Mouse (Mus musculus) embryonic facial prominence, embryonic 11.5 days (tissue): ENCODE data around the gene Rnf43. TPM values are rescaled to one million over a fixed set of nuclear protein-coding genes. Genes with fewer than 3 reads are reported as not detected.

Source experiments
- ATAC-seq: fragments of 200-750 bp; cut with Nextera tagmentation; replicated peaks from 2 replicates; pipeline ENCODE4 v1.8.0; 2017; ENCODE audit warnings: low read depth; ENCODE audit not compliant: insufficient number of reproducible peaks, low FRiP score, low TSS enrichment
- DNase-seq: peaks from one replicate; pipeline ENCODE4 v3.0.0-alpha.2; 2015; ENCODE audit warnings: low spot score
- H3K27ac ChIP-seq: fragments of 300-500 bp; sonication (generic); replicated peaks from 2 replicates; pipeline ENCODE4 v1.5.1; 2014; ENCODE audit warnings: mild to moderate bottlenecking, low read depth, low read length, control low read depth
- H3K27me3 ChIP-seq: fragments of 300-500 bp; sonication (generic); 2 replicates; pipeline ENCODE4 v1.6.1; 2014; ENCODE audit warnings: mild to moderate bottlenecking, low read length, moderate library complexity, mixed read lengths; ENCODE audit not compliant: control insufficient read depth, insufficient read depth
- H3K36me3 ChIP-seq: fragments of 300-500 bp; sonication (generic); replicated peaks from 2 replicates; pipeline ENCODE4 v1.6.1; 2014; ENCODE audit warnings: low read depth, mild to moderate bottlenecking, low read length, moderate library complexity, mixed read lengths; ENCODE audit not compliant: control insufficient read depth, insufficient read depth
- H3K4me1 ChIP-seq: fragments of 300-500 bp; sonication (generic); 2 replicates; pipeline ENCODE4 v1.6.1; 2014; ENCODE audit warnings: low read length, mixed read lengths; ENCODE audit not compliant: control insufficient read depth, insufficient read depth
- H3K4me2 ChIP-seq: fragments of 300-500 bp; sonication (generic); 2 replicates; pipeline ENCODE4 v1.6.1; 2014; ENCODE audit warnings: low read depth, mild to moderate bottlenecking, control low read depth, low read length, moderate library complexity
- H3K4me3 ChIP-seq: fragments of 300-500 bp; sonication (generic); 2 replicates; pipeline ENCODE4 v1.5.1; 2014; ENCODE audit warnings: low read depth, low read length, control low read depth
- H3K9ac ChIP-seq: fragments of 300-500 bp; sonication (generic); replicated peaks from 2 replicates; pipeline ENCODE4 v1.6.1; 2014; ENCODE audit warnings: mild to moderate bottlenecking, control low read depth, low read length
- H3K9me3 ChIP-seq: fragments of 300-500 bp; sonication (generic); replicated peaks from 2 replicates; pipeline ENCODE4 v1.6.1; 2016; ENCODE audit warnings: mild to moderate bottlenecking, low read length, inconsistent platforms, mixed read lengths; ENCODE audit not compliant: control insufficient read depth
- WGBS: fragments of 180-500 bp; shearing (Covaris S2); extraction: QIAGEN DNeasy Blood & Tissue Kit; methylation state at CpG from one replicate; pipeline ENCODE4 v1.1.7; 2014; 5-methylcytosine and 5-hydroxymethylcytosine counted together
- polyA plus RNA-seq: library from polyadenylated mRNA; unstranded; fragments of >200 nt; fragmentation: Nextera tagmentation; extraction: Ambion mirVana; gene quantifications from 2 replicates; pipeline ENCODE4 v1.2.1, GENCODE M21; 2014

The Rnf43 gene
- polyA plus RNA-seq, 1 experiment from 2014 or later = 2.0 TPM

DNA sequence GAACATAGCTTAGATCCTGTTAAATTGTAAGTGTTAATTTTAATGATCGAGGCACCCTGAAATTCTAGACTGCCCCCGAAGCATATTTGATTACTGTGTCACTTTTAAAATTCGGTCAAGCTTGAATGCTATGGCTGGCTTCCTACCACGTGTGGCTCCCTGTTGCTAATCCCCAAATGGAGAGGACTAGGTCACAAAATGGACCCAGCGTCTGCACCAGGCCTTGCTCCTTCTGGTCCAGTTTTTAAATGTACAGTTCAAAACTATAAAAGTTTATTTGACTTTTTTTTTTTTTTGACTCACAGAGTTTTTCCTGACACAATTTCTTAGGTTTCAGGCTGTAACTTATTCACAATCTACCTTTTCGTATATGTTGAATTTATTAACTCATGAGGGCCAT, 2.7 kb downstream of the Rnf43 start:
- no peaks in the 10 kb centered on the region for H3K9me3 ChIP-seq
- no peaks in the 10 kb centered on the region; the same call in 1 of the 2 replicates for H3K27me3 ChIP-seq
- no peak overlapping the region for H3K4me3 ChIP-seq
- ATAC-seq (no peak), DNase-seq (no peak)
- H3K36me3 ChIP-seq = no peaks in the 10 kb centered on the region
- H3K27ac ChIP-seq = no peak overlapping the region
- H3K4me1 ChIP-seq = no peaks in the 10 kb centered on the region
- no peak overlapping the region for H3K9ac ChIP-seq
- WGBS = 73% methylated on average over 6 of the region's 6 CpGs
- H3K4me2 ChIP-seq = no peak overlapping the region

DNA sequence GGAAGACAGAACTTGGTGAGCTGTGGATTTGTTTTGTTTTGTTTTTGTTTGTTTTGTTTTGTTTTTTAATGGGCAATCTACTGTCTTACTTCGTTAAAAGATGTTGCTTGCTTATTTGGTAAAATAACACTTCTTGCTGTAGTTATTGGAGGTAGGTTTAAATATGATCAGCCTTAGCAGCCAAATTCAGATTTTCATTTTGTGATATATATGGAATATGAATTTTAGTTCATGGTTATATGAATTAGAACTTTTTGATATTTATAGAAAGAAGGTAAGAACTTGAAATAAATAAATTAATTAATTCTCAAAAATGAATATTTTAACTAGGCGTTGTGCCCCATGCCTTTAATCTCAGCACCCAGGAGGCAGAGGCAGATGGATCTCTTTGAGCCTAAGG, 3.1 kb downstream of the Rnf43 start:
- WGBS = 87% methylated on average over 2 of the region's 2 CpGs

DNA sequence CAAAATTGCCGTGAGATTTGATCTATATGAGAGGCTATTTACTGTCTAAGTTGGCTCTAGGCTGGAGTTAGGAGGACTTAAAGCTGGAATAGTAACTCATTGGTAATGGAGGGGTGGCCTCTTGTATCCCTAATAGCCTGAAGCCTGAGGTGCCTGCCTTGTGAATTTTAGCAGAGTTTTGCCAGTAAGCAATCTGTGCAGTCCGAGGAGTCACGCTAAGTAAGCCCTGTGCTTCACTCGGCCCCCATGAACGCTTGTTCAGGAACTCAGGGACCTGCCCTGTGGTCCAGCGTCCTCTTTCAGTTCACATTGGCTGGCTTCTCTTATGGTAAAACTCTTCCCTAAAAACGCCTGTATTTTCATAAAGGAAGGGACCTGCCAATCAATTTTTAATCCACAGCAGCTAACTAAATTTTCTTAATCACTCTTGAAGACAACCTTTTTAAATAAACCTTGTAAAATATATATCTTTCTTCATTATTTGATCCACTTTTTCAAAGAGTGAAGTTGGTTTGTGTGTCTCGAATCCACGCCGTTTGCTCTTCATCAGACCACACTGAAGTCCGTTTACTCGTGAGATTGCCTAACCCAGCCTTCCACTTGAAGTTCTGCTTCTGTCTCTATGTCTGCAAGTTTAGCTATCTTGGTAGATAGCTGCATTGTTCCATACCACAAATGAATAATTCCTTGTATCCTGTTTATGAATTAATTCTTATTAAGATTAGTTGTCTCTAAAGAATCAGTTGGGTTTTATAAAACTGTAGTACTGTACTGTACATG, 3.9 kb downstream of the Rnf43 start:
- Histone ChIP-seq H3K4me2 (no peak overlapping the region), H3K27ac (no peak overlapping the region), H3K36me3 (no peaks in the 10 kb centered on the region), H3K27me3 (no peaks in the 10 kb centered on the region; the same call in 1 of the 2 replicates), H3K9ac (no peak overlapping the region), H3K4me1 (no peaks in the 10 kb centered on the region), H3K9me3 (no peaks in the 10 kb centered on the region), H3K4me3 (no peak overlapping the region)
- DNase-seq (no peak), ATAC-seq (no peak)
- WGBS = 74% methylated on average over 12 of the region's 12 CpGs

More for the DNA sequence above, 3.1 kb downstream of the Rnf43 start:
- no peak for ATAC-seq
- no peaks in the 10 kb centered on the region; the same call in 1 of the 2 replicates for H3K27me3 ChIP-seq
- H3K9me3 ChIP-seq = no peaks in the 10 kb centered on the region
- H3K4me3 ChIP-seq = no peak overlapping the region
- no peak overlapping the region for H3K9ac ChIP-seq
- DNase-seq = no peak
- no peak overlapping the region for H3K27ac ChIP-seq
- no peaks in the 10 kb centered on the region for H3K36me3 ChIP-seq
- H3K4me2 ChIP-seq = no peak overlapping the region
- no peaks in the 10 kb centered on the region for H3K4me1 ChIP-seq

DNA sequence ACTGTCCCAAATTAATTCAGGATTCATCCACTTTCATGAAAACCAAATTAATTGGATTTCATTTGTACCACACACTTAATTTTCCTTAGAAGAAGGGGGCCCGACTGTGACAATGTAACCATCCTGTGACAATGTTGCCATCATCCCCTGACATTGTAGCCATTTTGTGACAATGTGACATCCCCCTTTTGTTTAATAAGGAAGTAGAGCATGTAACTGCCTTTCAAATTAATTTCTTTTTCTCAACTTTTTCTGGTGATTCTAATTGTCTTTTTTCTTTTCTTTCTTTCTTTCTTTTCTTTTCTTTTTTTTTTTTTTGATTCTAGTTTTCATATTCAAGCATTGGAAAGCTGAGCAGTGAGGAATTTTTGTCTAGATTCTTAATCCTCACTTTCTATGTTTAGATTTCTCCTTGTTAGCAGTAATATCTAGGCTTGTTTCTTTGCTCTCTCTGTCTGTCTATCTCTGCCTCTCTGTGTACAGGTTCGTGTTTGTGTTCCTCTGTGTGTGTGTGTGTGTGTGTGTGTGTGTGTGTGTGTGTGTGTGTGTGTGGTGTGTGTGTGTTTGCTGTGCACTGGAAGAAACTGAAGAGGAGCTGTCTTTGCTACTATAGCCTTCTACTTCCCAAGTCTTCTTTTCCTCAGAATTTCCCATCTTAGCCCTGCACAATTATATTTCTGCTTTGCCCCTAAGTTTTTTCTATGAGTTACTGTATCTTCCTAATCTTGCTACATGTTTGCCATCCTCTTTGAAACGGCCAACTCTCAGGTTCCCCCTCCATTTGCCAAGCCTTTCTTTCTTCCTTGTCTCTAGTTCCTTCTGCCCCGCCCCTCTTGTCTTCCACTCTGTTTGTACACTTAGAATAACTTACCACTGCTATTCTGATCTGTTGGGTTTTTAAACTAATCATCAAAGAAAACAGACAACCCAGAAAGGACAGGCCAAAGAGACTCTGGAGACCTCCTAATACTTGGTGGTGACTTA, 4.9 kb downstream of the Rnf43 start:
- no peak overlapping the region for H3K4me3 ChIP-seq
- H3K9ac ChIP-seq = no peak overlapping the region
- H3K4me2 ChIP-seq = no peak overlapping the region
- no peaks in the 10 kb centered on the region for H3K9me3 ChIP-seq
- WGBS = 67% methylated on average over 4 of the region's 4 CpGs
- no peaks in the 10 kb centered on the region for H3K4me1 ChIP-seq
- DNase-seq (no peak), ATAC-seq (no peak)
- H3K36me3 ChIP-seq = no peaks in the 10 kb centered on the region
- H3K27me3 ChIP-seq = no peaks in the 10 kb centered on the region; the same call in 1 of the 2 replicates
- H3K27ac ChIP-seq = no peak overlapping the region

GRCm38 (mm10) chr11:87673282-87673681, 10.8 kb downstream of the Rnf43 start:
- H3K27me3 ChIP-seq = no peaks in the 10 kb centered on the region
- H3K4me2 ChIP-seq = no peak overlapping the region
- no peak for ATAC-seq
- H3K27ac ChIP-seq = no peak overlapping the region
- H3K9ac ChIP-seq = no peak overlapping the region
- H3K4me3 ChIP-seq = no peak overlapping the region
- no peaks in the 10 kb centered on the region for H3K4me1 ChIP-seq
- no peak for DNase-seq
- no peaks in the 10 kb centered on the region for H3K9me3 ChIP-seq
- no peaks in the 10 kb centered on the region for H3K36me3 ChIP-seq
- WGBS = 92% methylated on average over 1 of the region's 1 CpGs

GRCm38 (mm10) chr11:87675606-87676005, 13.1 kb downstream of the Rnf43 start:
- Histone ChIP-seq H3K36me3 (no peaks in the 10 kb centered on the region), H3K9ac (no peak overlapping the region), H3K4me3 (no peak overlapping the region), H3K4me1 (no peaks in the 10 kb centered on the region), H3K27ac (no peak overlapping the region), H3K4me2 (no peak overlapping the region), H3K9me3 (no peaks in the 10 kb centered on the region), H3K27me3 (no peaks in the 10 kb centered on the region)
- ATAC-seq = no peak
- DNase-seq = no peak
- WGBS = 81% methylated on average over 6 of the region's 6 CpGs

GRCm38 (mm10) chr11:87677756-87678155, 15.2 kb downstream of the Rnf43 start:
- no peak for DNase-seq
- no peaks in the 10 kb centered on the region for H3K4me1 ChIP-seq
- H3K9me3 ChIP-seq = no peaks in the 10 kb centered on the region
- ATAC-seq = no peak
- no peaks in the 10 kb centered on the region for H3K36me3 ChIP-seq
- WGBS = 43% methylated on average over 5 of the region's 5 CpGs
- no peak overlapping the region for H3K4me3 ChIP-seq
- H3K27ac ChIP-seq = no peak overlapping the region
- H3K27me3 ChIP-seq = no peaks in the 10 kb centered on the region
- H3K4me2 ChIP-seq = no peak overlapping the region
- no peak overlapping the region for H3K9ac ChIP-seq

GRCm38 (mm10) chr11:87678545-87678944, 16.0 kb downstream of the Rnf43 start:
- H3K27ac ChIP-seq = no peak overlapping the region
- ATAC-seq (no peak), DNase-seq (no peak)
- H3K27me3 ChIP-seq = no peaks in the 10 kb centered on the region
- H3K4me2 ChIP-seq = no peak overlapping the region
- H3K36me3 ChIP-seq = no peaks in the 10 kb centered on the region
- 79% methylated on average over 4 of the region's 4 CpGs for WGBS
- H3K9ac ChIP-seq = no peak overlapping the region
- H3K4me1 ChIP-seq = no peaks in the 10 kb centered on the region
- no peak overlapping the region for H3K4me3 ChIP-seq
- no peaks in the 10 kb centered on the region for H3K9me3 ChIP-seq
